Mouse (Mus musculus) lung, postnatal 0 days (tissue): ENCODE results near the gene Rxra.

Source experiments
- CTCF ChIP-seq: IDR thresholded peaks from 2 replicates; pipeline ENCODE4 v1.5.1; 2016; ENCODE audit warnings: antibody characterized with exemption, mild to moderate bottlenecking
- EP300 ChIP-seq: IDR thresholded peaks from 2 replicates; pipeline ENCODE4 v1.6.1; 2016; ENCODE audit warnings: antibody characterized with exemption, mild to moderate bottlenecking, control low read depth

DNA sequence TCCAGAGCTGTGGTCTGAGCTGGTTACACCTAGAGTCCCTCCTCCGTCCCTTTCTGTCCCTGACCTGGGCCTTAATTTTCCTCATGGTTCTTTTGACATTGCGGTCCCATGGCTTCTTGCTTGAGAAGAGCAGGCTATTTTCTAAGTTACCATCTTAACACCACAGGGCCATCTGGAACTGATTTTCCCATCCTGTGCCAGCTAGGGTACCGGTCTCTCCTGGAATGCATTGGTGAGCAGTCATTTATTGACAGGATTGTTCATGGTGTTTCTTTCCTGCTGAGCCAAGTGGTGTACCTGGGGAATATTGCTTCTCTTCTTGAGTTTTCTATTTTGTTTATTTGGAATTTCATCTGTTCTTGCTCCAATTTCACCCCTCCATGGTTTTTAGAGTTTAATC lies 131.4 kb downstream of the Rxra start:
- TF ChIP-seq CTCF (no peak), EP300 (no peak)
